Mouse (Mus musculus): ENCODE measurements around the gene Themis3.
"Not testable (repeated sequence)": the region's sequence is repeated elsewhere in the genome, so short reads cannot be mapped to it uniquely, and the experiment has no call there.

The Themis3 gene

GRCm38 (mm10) chr17:66558404-66559317 is 35.8 kb downstream of the Themis3 start:
- no peak for DNase-seq (ENCODE audit: low read depth, low spot score)

GRCm38 (mm10) chr17:66552690-66553089 is 41.7 kb downstream of the Themis3 start:
- no peak for DNase-seq (ENCODE audit: low read depth, low spot score)

GRCm38 (mm10) chr17:66550486-66550885 is 43.9 kb downstream of the Themis3 start:
- no peak for DNase-seq (ENCODE audit: low read depth, low spot score)

- no peak for DNase-seq (ENCODE audit: low read depth, low spot score)
These were observed 62.1 kb downstream of the Themis3 start for GRCm38 (mm10) chr17:66532285-66532684.

- DNase-seq (ENCODE audit: low read depth, low spot score): no peak
These were observed 71.0 kb downstream of the Themis3 start for GRCm38 (mm10) chr17:66523396-66523795.

- not testable (repeated sequence) for DNase-seq (ENCODE audit: low read depth, low spot score)
These were observed 71.8 kb downstream of the Themis3 start for GRCm38 (mm10) chr17:66522631-66523030.

DNA sequence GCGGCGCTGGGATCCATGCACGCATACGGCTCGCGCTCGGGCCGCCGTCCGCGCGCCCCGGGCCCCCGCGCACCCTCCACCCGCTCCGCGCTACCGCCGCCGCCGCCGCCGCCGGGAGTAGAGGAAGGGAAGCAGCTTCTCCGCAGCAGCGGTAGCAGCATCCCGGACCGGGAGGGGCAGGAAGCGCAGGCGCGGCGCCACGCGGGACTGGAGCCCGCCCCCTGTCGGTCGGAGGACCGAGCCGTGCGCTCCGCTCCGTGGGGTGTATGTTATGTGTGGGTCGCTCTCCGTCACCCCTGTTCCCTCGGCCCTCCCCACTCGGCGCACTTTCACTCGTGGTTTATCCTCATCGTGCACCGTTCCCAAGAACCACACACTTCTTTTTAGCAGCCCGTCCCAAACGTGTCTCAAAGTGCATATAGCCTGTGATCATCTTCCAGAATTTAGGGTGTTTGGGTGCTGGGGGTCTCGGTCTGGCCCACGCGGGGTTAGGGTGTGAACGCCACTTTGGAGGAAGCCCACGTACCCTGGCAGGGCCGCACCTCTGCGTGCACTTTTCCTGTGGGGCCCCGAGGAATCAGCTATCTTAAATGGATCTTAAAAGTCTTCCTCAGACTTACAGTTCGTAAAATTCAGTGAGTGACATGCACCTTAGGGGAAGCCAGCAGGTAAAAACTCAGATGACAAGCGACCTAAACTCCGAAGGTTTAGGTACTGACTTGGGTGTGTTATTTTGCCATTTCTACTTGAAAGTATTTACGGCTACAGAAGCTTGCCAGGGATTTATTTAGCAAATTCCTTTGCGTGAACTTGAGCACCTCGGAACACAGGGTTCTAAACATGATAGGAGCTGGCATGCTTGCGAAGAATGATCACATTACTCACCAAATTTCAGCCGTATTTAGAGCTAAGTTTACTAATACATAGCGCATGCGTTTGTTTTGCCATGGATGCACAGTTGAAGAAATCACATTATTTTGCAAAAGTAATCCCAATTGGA is 74.6 kb downstream of the Themis3 start, which contains the start of gene Rab12:
Rab12 (minus strand) TSS at position 176 of the 1,000 bp plus-strand sequence.
- DNase-seq (ENCODE audit: low read depth, low spot score): peak; percentile 83

DNA sequence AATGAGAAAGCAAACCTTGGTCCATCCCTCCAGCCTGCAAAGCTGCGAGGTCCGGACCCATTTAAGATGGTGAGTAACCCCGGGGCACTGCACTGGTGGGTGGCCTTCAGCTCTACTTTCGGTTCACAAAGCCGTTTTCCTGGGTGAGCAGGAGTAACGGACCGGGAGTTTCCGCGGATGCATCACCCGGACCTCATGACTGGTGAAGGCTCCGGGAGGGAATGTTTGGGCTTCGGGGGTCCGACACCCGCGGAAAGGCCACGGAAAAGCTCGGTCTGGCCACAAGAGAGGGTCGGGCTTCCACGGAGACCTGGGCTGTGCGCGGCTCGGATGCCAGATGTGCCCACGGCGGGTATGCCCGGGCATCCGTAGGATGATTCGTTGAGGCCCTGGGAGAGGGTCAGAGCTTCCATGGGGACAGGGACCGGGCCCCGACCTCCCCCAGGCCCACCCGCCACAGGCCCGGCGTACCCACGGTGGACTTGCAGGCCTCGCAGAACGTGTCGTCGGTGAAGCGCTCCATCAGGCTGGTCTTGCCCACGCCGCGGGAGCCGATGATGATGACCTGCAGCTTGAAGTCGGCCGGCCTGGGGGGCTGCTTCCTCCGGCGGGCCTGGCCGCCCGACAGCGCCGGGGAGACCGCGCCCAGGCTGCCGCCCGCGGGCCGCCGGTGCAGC is 75.4 kb downstream of the Themis3 start:
- no peak for DNase-seq (ENCODE audit: low read depth, low spot score)

DNA sequence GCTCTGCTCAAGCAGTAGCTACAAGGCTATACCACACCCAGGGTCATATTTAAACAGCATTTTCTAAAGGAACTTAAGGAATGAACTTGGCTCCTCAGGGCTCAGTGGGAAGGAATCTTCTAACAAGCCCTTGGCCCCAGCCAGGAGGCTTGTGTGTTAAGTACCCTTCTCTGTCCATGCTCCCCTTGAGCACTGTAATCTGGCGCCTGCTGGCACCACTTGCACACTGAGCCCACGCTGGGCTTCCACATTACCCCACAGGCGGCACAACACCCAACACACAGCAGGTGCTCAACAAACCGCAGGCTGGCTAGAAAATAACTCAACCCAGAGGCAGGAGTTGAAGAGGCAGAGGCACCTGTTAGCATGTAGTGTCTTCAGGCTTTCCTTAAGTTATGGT is 77.5 kb downstream of the Themis3 start:
- DNase-seq (ENCODE audit: low read depth, low spot score): no peak

DNA sequence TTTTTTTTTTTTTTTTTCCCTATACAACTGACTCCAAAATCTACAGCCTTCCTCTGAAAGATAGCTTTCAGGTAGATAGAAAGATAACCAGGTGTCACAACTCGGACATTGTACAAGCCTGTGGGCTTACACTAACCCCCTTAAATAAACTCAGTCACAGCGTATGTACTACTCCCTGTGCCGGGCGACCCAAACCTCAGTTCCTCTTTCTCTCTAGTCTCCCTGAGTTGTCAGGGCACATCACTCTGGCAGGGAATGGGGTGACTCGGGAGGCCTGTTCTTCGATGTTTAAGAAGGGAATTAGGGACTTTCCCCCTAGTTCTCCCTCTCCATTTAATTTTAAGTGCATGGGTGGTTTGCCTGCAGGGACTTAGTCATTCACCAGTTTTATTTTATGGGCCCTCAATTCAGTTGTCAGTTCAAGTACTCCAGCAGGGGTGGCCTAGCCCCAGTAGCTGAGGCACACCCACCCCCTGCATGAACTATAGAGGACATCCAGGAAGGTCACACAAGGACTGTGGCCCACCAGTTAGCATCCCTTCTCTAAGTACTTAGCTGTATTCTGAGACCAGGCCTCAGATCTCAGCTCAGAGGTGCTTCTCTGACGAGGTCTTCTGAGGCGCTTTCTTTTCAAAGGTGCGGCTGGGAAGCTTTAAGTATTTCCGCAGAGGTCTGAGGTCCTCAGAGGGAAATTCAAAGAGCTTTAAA is 80.0 kb downstream of the Themis3 start:
- no peak for DNase-seq (ENCODE audit: low read depth, low spot score)

DNA sequence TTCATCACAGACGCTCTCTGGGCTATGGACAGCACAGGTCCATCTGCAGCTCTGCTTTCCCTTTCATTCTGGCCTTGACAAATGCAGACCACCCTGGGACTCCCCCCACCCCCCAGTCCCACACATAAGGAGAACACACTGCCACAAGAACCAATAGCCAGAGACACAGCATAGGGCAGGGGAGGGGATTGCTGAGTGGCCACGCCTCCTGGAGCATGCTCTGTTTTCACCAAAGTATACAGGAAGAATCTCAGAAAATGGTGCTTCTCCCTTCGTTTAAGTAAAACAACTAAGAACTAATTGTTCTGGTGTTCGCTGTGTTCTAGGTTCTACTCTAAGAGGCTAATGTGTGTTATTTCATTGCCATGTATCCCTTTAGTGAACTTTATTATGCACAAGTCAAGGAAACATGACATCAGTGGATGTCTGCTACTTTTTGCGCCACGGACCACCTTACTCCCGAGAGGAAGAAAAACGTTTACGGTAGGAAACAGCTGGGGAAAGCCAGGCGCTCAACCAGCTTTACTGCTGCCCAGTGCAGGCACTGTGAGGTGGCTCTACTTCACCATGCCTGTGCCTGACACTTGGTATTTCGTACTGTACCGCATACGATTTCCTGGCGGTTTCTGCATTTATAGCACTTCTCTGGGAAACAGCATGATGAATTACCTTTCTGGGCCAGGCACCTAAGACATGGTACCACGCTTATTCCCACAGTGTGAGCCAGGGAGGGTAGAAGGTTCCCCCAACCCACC is 82.0 kb downstream of the Themis3 start:
- DNase-seq (ENCODE audit: low read depth, low spot score): no peak

DNA sequence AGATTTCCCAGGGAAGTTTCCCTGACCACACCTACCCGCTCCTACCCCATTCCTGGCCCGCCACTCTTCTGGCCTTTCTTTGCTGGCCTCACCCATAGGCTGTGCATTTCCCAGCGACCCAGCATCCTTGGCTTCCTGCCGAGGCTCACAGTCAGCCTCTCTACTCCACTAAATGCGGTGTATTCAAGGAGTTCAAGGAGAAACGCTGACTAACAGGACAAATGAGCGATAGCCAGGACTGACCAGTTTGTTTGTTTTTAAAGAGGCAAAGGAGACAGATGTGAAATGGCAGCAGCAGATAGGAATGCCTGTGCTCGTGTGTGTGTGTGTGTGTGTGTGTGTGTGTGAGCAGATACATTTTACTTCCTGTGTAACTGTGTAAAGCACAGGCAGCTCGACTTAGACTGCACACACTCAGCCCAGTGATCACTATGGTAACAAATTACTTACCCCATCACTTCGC is 84.2 kb downstream of the Themis3 start:
- no peak for DNase-seq (ENCODE audit: low read depth, low spot score)

DNA sequence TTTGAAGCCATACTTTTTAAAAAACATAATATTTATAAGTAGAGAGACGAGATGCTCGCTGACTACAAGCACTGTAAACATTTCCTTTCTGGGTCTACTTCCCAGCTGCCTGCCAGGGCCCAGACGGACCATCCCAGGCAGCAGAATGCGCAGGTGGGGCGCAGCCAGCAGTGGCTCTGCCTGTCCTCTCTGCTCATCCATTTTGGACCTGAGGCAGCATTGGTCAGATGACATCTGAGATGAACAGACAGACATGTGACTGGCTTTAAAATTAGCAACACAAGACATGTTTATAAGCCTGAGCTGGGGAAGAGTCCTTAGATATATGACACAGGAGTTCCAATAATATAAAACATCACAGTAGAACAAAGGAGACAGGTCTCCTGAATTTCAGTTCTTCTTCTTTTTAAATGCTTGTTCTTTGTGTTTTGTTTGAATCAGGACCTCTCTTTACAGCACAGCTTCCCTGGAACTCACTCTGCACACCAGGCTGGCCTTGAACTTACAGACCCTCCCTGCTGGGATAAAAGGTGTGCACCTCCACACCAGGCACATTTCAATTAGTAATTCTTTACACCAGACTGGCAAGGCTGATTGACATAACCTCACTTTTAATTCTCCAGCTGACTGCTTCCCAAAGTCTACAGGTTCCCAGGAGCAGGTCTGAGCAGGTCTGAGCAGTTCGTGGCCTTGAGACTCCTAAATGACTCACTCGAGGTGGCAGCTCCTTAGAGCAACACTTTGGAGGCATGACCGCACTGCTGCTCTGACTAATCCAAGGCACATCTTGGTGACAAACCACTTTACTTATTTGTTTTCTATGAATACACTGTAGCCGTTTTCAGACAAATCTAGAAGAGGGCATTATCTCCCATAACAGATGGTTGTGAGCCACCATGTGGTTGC is 87.1 kb downstream of the Themis3 start:
- peak; percentile 86 for DNase-seq (ENCODE audit: low read depth, low spot score)

DNA sequence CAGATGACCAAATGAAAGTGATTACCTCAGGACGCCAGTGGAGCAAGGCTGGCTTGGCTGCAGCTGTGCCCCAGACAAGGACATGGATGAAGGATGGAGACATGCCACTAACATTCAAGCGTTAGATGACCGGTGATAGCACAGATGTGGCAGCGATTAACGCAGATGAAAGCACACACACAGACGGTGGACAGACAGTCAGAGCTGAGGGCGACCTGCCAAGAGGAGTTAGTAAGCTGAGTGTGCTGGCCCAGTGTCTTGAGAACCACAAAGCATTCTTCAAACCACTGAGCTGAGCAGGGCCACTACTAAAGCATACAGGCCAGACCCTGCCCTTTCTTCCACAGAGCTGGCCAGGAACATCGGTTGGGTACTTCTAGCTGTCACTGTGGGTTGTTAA is 89.5 kb downstream of the Themis3 start:
- DNase-seq (ENCODE audit: low read depth, low spot score): peak; percentile 78

Data from skeletal muscle tissue, adult 2 months (tissue).